Mouse (Mus musculus) liver, embryonic 14.5 days (tissue): Measurements from ENCODE around the gene C1qtnf2.

Source experiments
- CTCF ChIP-seq: IDR thresholded peaks from 2 replicates; pipeline ENCODE4 v1.5.1; 2016; ENCODE audit warnings: antibody characterized with exemption, low read depth, control low read depth
- EP300 ChIP-seq: IDR thresholded peaks from 2 replicates; pipeline ENCODE4 v1.6.1; 2016; ENCODE audit warnings: antibody characterized with exemption, low read depth

- no peak for TF ChIP-seq CTCF
- TF ChIP-seq EP300, result no peak
Measured at GRCm38 (mm10) chr11:43470118-43470517, 4.0 kb upstream of the C1qtnf2 start.
